Mouse (Mus musculus): Measurements from ENCODE around the gene Pde1a.
A peak's percentile ranks its signal among the peaks of the same experiment; 100 is the strongest.
"Not testable (repeated sequence)": the region's sequence is repeated elsewhere in the genome, so short reads cannot be mapped to it uniquely, and the experiment has no call there.

The Pde1a gene

GRCm38 (mm10) chr2:79945898-79946675 is 183.2 kb downstream of the Pde1a start:
- DNase-seq = no peak

GRCm38 (mm10) chr2:79934660-79935059 is 194.6 kb downstream of the Pde1a start:
- DNase-seq = no peak

GRCm38 (mm10) chr2:79922356-79922755 is 206.9 kb downstream of the Pde1a start:
- no peak for DNase-seq

GRCm38 (mm10) chr2:79921375-79921774 is 207.9 kb downstream of the Pde1a start:
- DNase-seq = no peak

- no peak for DNase-seq
Observed at GRCm38 (mm10) chr2:79920438-79920837, 208.8 kb downstream of the Pde1a start.

- DNase-seq = no peak
Observed at GRCm38 (mm10) chr2:79901841-79902510, 227.3 kb downstream of the Pde1a start.

- no peak for DNase-seq
Observed at GRCm38 (mm10) chr2:79898522-79898921, 230.7 kb downstream of the Pde1a start.

GRCm38 (mm10) chr2:79892829-79893228 is 236.4 kb downstream of the Pde1a start:
- DNase-seq = no peak

- DNase-seq = no peak
Observed at GRCm38 (mm10) chr2:79891760-79892570, 237.3 kb downstream of the Pde1a start.

GRCm38 (mm10) chr2:79890726-79891125 is 238.5 kb downstream of the Pde1a start:
- DNase-seq = no peak

- no peak for DNase-seq
Observed at GRCm38 (mm10) chr2:79883631-79884350, 245.5 kb downstream of the Pde1a start.

GRCm38 (mm10) chr2:79883210-79883609 is 246.0 kb downstream of the Pde1a start:
- no peak for DNase-seq

- peak; percentile 8 for DNase-seq
Observed at GRCm38 (mm10) chr2:79865275-79865999, 263.8 kb downstream of the Pde1a start.

- DNase-seq = no peak
Observed at GRCm38 (mm10) chr2:79856874-79857273, 272.4 kb downstream of the Pde1a start.

- DNase-seq = not testable (repeated sequence)
Observed at GRCm38 (mm10) chr2:79847396-79847795, 281.9 kb downstream of the Pde1a start.

GRCm38 (mm10) chr2:79839513-79839912 is 289.7 kb downstream of the Pde1a start:
- no peak for DNase-seq

- no peak for DNase-seq
Observed at GRCm38 (mm10) chr2:79839090-79839489, 290.2 kb downstream of the Pde1a start.

- DNase-seq = no peak
Observed at GRCm38 (mm10) chr2:79825853-79826252, 303.4 kb downstream of the Pde1a start.

- no peak for DNase-seq
Observed at GRCm38 (mm10) chr2:79819543-79819942, 309.7 kb downstream of the Pde1a start.

- DNase-seq = no peak
Observed at GRCm38 (mm10) chr2:79815708-79816484, 313.4 kb downstream of the Pde1a start.

- no peak for DNase-seq
Observed at GRCm38 (mm10) chr2:79798627-79799026, 330.6 kb downstream of the Pde1a start.
